Mouse (Mus musculus): Measurements from ENCODE around the gene Rsc1a1.

Rsc1a1 gene

GRCm38 (mm10) chr4:141694719-141695118, 9.3 kb upstream of the Rsc1a1 start:
- DNase-seq (ENCODE audit: extremely low read depth, low read depth) = no peak

GRCm38 (mm10) chr4:141688505-141688904, 3.1 kb upstream of the Rsc1a1 start:
- no peak for DNase-seq (ENCODE audit: extremely low read depth, low read depth)

- no peak for DNase-seq (ENCODE audit: extremely low read depth, low read depth)
Measured at GRCm38 (mm10) chr4:141686525-141686924, 1.1 kb upstream of the Rsc1a1 start.

- no peak for DNase-seq (ENCODE audit: extremely low read depth, low read depth)
Measured at GRCm38 (mm10) chr4:141686093-141686492, 694 bp upstream of the Rsc1a1 start.

- no peak for DNase-seq (ENCODE audit: extremely low read depth, low read depth)
Measured at GRCm38 (mm10) chr4:141682706-141683230, 2.6 kb downstream of the Rsc1a1 start.

GRCm38 (mm10) chr4:141681767-141682166, 3.6 kb downstream of the Rsc1a1 start:
- no peak for DNase-seq (ENCODE audit: extremely low read depth, low read depth)

- DNase-seq (ENCODE audit: extremely low read depth, low read depth) = no peak
Measured at GRCm38 (mm10) chr4:141680892-141681291, 4.5 kb downstream of the Rsc1a1 start.

GRCm38 (mm10) chr4:141679016-141679415, 6.4 kb downstream of the Rsc1a1 start:
- DNase-seq (ENCODE audit: extremely low read depth, low read depth) = no peak

GRCm38 (mm10) chr4:141676462-141676979, 8.9 kb downstream of the Rsc1a1 start:
- DNase-seq (ENCODE audit: extremely low read depth, low read depth) = no peak

- no peak for DNase-seq (ENCODE audit: extremely low read depth, low read depth)
Measured at GRCm38 (mm10) chr4:141672325-141672724, 13.1 kb downstream of the Rsc1a1 start.

- no peak for DNase-seq (ENCODE audit: extremely low read depth, low read depth)
Measured at GRCm38 (mm10) chr4:141671389-141671788, 14.0 kb downstream of the Rsc1a1 start.

GRCm38 (mm10) chr4:141669898-141670712, 15.3 kb downstream of the Rsc1a1 start:
- DNase-seq (ENCODE audit: extremely low read depth, low read depth) = no peak

- DNase-seq (ENCODE audit: extremely low read depth, low read depth) = no peak
Measured at GRCm38 (mm10) chr4:141664799-141665198, 20.6 kb downstream of the Rsc1a1 start, which contains the start of gene Plekhm2. Gene Plekhm2 (minus strand): TSS chr4:141664899.

- DNase-seq (ENCODE audit: extremely low read depth, low read depth) = no peak
Measured at GRCm38 (mm10) chr4:141664011-141664745, 21.2 kb downstream of the Rsc1a1 start.

- DNase-seq (ENCODE audit: extremely low read depth, low read depth) = no peak
Measured at GRCm38 (mm10) chr4:141663122-141663931, 22.1 kb downstream of the Rsc1a1 start.

- no peak for DNase-seq (ENCODE audit: extremely low read depth, low read depth)
Measured at GRCm38 (mm10) chr4:141660884-141661283, 24.5 kb downstream of the Rsc1a1 start.

GRCm38 (mm10) chr4:141659739-141660138, 25.7 kb downstream of the Rsc1a1 start:
- no peak for DNase-seq (ENCODE audit: extremely low read depth, low read depth)

GRCm38 (mm10) chr4:141658846-141659484, 26.4 kb downstream of the Rsc1a1 start:
- DNase-seq (ENCODE audit: extremely low read depth, low read depth) = no peak

- no peak for DNase-seq (ENCODE audit: extremely low read depth, low read depth)
Measured at GRCm38 (mm10) chr4:141656932-141657331, 28.5 kb downstream of the Rsc1a1 start.

- DNase-seq (ENCODE audit: extremely low read depth, low read depth) = peak; percentile 53
Measured at GRCm38 (mm10) chr4:141655908-141656608, 29.3 kb downstream of the Rsc1a1 start.
